Mouse (Mus musculus): ENCODE measurements around the gene Cfd. TPM values are rescaled to one million over a fixed set of nuclear protein-coding genes. Genes with fewer than 3 reads are reported as not detected.

Gene Cfd
- polyA plus RNA-seq, 1 experiment: not detected

GRCm38 (mm10) chr10:79932736-79933135, 42.1 kb downstream of the Cfd start:
- no peaks in the 10 kb centered on the region for H3K79me3 ChIP-seq (ENCODE audit: low read depth)
- no peaks in the 10 kb centered on the region for H3K27me3 ChIP-seq (ENCODE audit: control insufficient read depth, insufficient read depth, insufficient read length)
- no peaks in the 10 kb centered on the region for H3K79me2 ChIP-seq (ENCODE audit: control insufficient read depth, insufficient read depth)
- H3K4me3 ChIP-seq (ENCODE audit: insufficient read depth, poor library complexity, severe bottlenecking): no peak overlapping the region
- TF ChIP-seq MYOD1 (IDR thresholded peaks at IDR 0.05; ENCODE audit: control insufficient read depth, insufficient read length, low read depth): no peak
- no peak for TF ChIP-seq CTCF (IDR thresholded peaks at IDR 0.05; ENCODE audit: control insufficient read depth, insufficient read depth, insufficient read length)
- TF ChIP-seq FOSL1 (IDR thresholded peaks at IDR 0.05; ENCODE audit: insufficient read depth, low read length, poor library complexity, severe bottlenecking): no peak
- no peak for TF ChIP-seq MYOG (IDR thresholded peaks at IDR 0.05; ENCODE audit: control insufficient read depth, extremely low read depth, insufficient read length)
- no peak for TF ChIP-seq USF1 (IDR thresholded peaks at IDR 0.05; ENCODE audit: low read depth)
- no peak for TF ChIP-seq CEBPB (IDR thresholded peaks at IDR 0.05; ENCODE audit: low read depth)
- no peak for TF ChIP-seq MAX (IDR thresholded peaks at IDR 0.05)
- no peaks in the 10 kb centered on the region for H3K36me3 ChIP-seq (ENCODE audit: control insufficient read depth, insufficient read depth)
- no peak overlapping the region for H3ac ChIP-seq (ENCODE audit: control insufficient read depth, insufficient read length, low read depth)

- Histone ChIP-seq H3K36me3 (ENCODE audit: control insufficient read depth, insufficient read depth) (no peaks in the 10 kb centered on the region), H3K4me3 (ENCODE audit: insufficient read depth, poor library complexity, severe bottlenecking) (no peak overlapping the region), H3K27me3 (ENCODE audit: control insufficient read depth, insufficient read depth, insufficient read length) (no peaks in the 10 kb centered on the region), H3K79me3 (ENCODE audit: low read depth) (no peaks in the 10 kb centered on the region), H3K79me2 (ENCODE audit: control insufficient read depth, insufficient read depth) (no peaks in the 10 kb centered on the region), H3ac (ENCODE audit: control insufficient read depth, insufficient read length, low read depth) (no peak overlapping the region)
- TF ChIP-seq MAX (IDR thresholded peaks at IDR 0.05) (no peak), MYOG (IDR thresholded peaks at IDR 0.05; ENCODE audit: control insufficient read depth, extremely low read depth, insufficient read length) (no peak), USF1 (IDR thresholded peaks at IDR 0.05; ENCODE audit: low read depth) (no peak), CTCF (IDR thresholded peaks at IDR 0.05; ENCODE audit: control insufficient read depth, insufficient read depth, insufficient read length) (no peak), MYOD1 (IDR thresholded peaks at IDR 0.05; ENCODE audit: control insufficient read depth, insufficient read length, low read depth) (no peak), FOSL1 (IDR thresholded peaks at IDR 0.05; ENCODE audit: insufficient read depth, low read length, poor library complexity, severe bottlenecking) (no peak), CEBPB (IDR thresholded peaks at IDR 0.05; ENCODE audit: low read depth) (no peak)
Measured at GRCm38 (mm10) chr10:79933145-79933679, 42.6 kb downstream of the Cfd start.

- no peaks in the 10 kb centered on the region for H3K36me3 ChIP-seq (ENCODE audit: control insufficient read depth, insufficient read depth)
- no peak overlapping the region for H3K4me3 ChIP-seq (ENCODE audit: insufficient read depth, poor library complexity, severe bottlenecking)
- no peaks in the 10 kb centered on the region for H3K79me2 ChIP-seq (ENCODE audit: control insufficient read depth, insufficient read depth)
- TF ChIP-seq FOSL1 (IDR thresholded peaks at IDR 0.05; ENCODE audit: insufficient read depth, low read length, poor library complexity, severe bottlenecking) (no peak), USF1 (IDR thresholded peaks at IDR 0.05; ENCODE audit: low read depth) (no peak)
- no peaks in the 10 kb centered on the region for H3K27me3 ChIP-seq (ENCODE audit: control insufficient read depth, insufficient read depth, insufficient read length)
- H3K79me3 ChIP-seq (ENCODE audit: low read depth): no peaks in the 10 kb centered on the region
- H3ac ChIP-seq (ENCODE audit: control insufficient read depth, insufficient read length, low read depth): peak overlapping the region; percentile 16
Measured at GRCm38 (mm10) chr10:79933861-79934260, 43.2 kb downstream of the Cfd start.

DNA sequence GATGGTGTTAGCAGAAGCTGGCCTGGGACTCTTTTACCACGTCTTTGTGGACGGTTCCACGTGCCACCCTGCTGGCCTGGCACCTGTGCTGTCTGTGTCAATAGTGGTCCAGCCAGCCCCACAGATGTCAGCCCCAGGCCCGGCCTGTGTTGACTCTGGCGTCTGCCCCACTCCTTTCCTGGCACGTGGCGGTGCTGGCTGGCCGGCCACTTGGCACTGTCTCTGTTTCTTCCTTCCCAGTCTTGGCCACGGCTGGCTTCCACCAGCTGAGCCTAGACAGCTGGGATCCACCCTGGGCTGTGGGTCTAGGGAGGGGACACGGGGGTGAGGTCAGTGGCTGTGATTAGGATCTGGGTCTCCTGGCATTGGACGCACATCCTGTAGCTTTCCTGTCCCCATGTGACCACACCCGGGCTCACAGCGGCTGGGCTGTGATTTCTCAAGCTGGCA, 43.6 kb downstream of the Cfd start:
- TF ChIP-seq MYOD1 (IDR thresholded peaks at IDR 0.05; ENCODE audit: control insufficient read depth, insufficient read length, low read depth): peak; percentile 82
- TF ChIP-seq USF1 (IDR thresholded peaks at IDR 0.05; ENCODE audit: low read depth): peak; percentile 65
- no peak for TF ChIP-seq MYOG (IDR thresholded peaks at IDR 0.05; ENCODE audit: control insufficient read depth, extremely low read depth, insufficient read length)
- Histone ChIP-seq H3K79me2 (ENCODE audit: control insufficient read depth, insufficient read depth) (no peaks in the 10 kb centered on the region), H3K27me3 (ENCODE audit: control insufficient read depth, insufficient read depth, insufficient read length) (no peaks in the 10 kb centered on the region), H3K79me3 (ENCODE audit: low read depth) (no peaks in the 10 kb centered on the region), H3K36me3 (ENCODE audit: control insufficient read depth, insufficient read depth) (no peaks in the 10 kb centered on the region), H3ac (ENCODE audit: control insufficient read depth, insufficient read length, low read depth) (no peak overlapping the region), H3K4me3 (ENCODE audit: insufficient read depth, poor library complexity, severe bottlenecking) (no peak overlapping the region)

DNA sequence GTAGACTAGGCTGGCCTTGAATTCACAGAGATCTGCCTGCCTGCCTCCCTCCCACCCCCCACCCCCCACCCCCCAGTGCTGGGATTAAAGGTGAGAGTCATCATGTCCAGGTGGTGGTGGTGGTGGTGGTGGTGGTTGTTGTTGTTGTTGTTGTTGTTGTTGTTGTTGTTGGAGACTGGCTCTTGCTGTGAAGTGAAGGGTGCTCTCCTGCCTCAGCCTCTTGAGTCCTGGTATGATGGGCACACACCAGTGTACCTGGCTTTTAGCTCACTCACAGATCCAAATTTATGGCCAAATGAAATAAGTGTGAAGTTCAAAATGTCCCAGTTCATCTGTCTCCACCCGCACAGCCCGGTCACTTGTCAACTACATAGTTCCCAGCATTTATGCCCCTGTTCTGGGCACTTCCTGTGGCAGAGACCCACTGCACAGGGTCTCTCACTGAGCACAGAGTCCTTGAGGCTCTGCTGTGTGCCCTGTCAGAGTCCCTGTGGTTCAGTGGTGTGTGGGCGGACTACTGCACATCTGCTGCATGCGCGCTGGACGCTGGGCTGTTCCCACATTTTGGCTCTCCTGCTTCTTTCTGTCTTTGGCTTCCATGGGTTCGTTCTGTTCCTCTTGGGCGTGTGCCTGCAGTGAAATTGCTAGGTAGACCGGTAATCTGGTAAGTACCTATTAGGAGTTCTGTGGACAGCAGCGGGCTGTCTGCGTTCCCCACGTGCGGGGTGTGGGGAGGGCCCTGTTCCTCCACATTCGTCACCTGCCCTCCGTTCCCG, 44.3 kb downstream of the Cfd start:
- Histone ChIP-seq H3K27me3 (ENCODE audit: control insufficient read depth, insufficient read depth, insufficient read length) (no peaks in the 10 kb centered on the region), H3K4me3 (ENCODE audit: insufficient read depth, poor library complexity, severe bottlenecking) (no peak overlapping the region), H3K79me2 (ENCODE audit: control insufficient read depth, insufficient read depth) (no peaks in the 10 kb centered on the region), H3K79me3 (ENCODE audit: low read depth) (no peaks in the 10 kb centered on the region), H3K36me3 (ENCODE audit: control insufficient read depth, insufficient read depth) (no peaks in the 10 kb centered on the region), H3ac (ENCODE audit: control insufficient read depth, insufficient read length, low read depth) (no peak overlapping the region)
- TF ChIP-seq CEBPB (IDR thresholded peaks at IDR 0.05; ENCODE audit: low read depth) (no peak), USF1 (IDR thresholded peaks at IDR 0.05; ENCODE audit: low read depth) (no peak), FOSL1 (IDR thresholded peaks at IDR 0.05; ENCODE audit: insufficient read depth, low read length, poor library complexity, severe bottlenecking) (no peak), CTCF (IDR thresholded peaks at IDR 0.05; ENCODE audit: control insufficient read depth, insufficient read depth, insufficient read length) (no peak), MAX (IDR thresholded peaks at IDR 0.05) (no peak), MYOG (IDR thresholded peaks at IDR 0.05; ENCODE audit: control insufficient read depth, extremely low read depth, insufficient read length) (no peak)
